ENCODE assay signal across 22 mouse cellular contexts in genomic region chr7:104290641-104291040, GRCm38 (mm10). TPM values are rescaled to one million over a fixed set of nuclear protein-coding genes. Genes with fewer than 3 reads are reported as not detected.
DNase-seq lines count a peak whose midpoint lies in the region; ATAC-seq and TF ChIP-seq lines count a peak whose summit lies in the region.
"Had no signal": no experiment of that assay in that cellular context is flagged by ENCODE, and none has a peak within 500 bp of the region (broad histone marks: within the 10 kb centered on the region; RNA-seq: fewer than 3 reads in every experiment).

No protein-coding gene starts in this region.

- H3K27me3 ChIP-seq in forebrain, embryonic 10.5 days (ENCODE audit: poor library complexity, severe bottlenecking) = no peaks in the 10 kb centered on the region
- no peaks in the 10 kb centered on the region for H3K27me3 ChIP-seq in kidney, embryonic 15.5 days
- H3K27me3 ChIP-seq: CH12.LX; embryonic facial prominence, embryonic 12.5 days; forebrain, embryonic 12.5 days had no signal

- H3K4me1 ChIP-seq in bone marrow, adult 2 months (ENCODE audit: control insufficient read depth, insufficient read depth, low read length) = peaks cover 2% of the 10 kb centered on the region
- no peaks in the 10 kb centered on the region for H3K4me1 ChIP-seq in forebrain, embryonic 10.5 days
- no peaks in the 10 kb centered on the region for H3K4me1 ChIP-seq in kidney, embryonic 15.5 days
- H3K4me1 ChIP-seq: embryonic facial prominence, embryonic 12.5 days; forebrain, embryonic 12.5 days; hindbrain, embryonic 10.5 days had no signal

- TF ChIP-seq CTCF in bone marrow, adult 2 months (IDR thresholded peaks at IDR 0.05; ENCODE audit: control insufficient read depth, insufficient read depth, low read length) = no peak

- peak; percentile 80 for DNase-seq in CD4-positive helper T cell, adult 2 months (ENCODE audit: low read depth, low spot score)
- DNase-seq in CD4-positive, CD25-positive, alpha-beta regulatory T cell, adult 2 months (ENCODE audit: low read depth, low spot score) = peak; percentile 71
- peak; percentile 18 to 19 for DNase-seq in natural killer cell, adult 2 months (ENCODE audit: low spot score in 2 of 2)
- DNase-seq in forebrain, embryonic 10.5 days (ENCODE audit: extremely low spot score, low spot score) = no peak
- no peak for DNase-seq in left cerebral cortex, postnatal 10 days (ENCODE audit: extremely low spot score in 1 of 2, low spot score in 2 of 2)
- no peak for DNase-seq in right cerebral cortex, adult 18-20 months
- DNase-seq: adrenal gland, postnatal 10 days; cerebellum, adult 11-12 months; cerebellum, adult 9-10 months; cerebellum, postnatal 25 days; gastrocnemius, postnatal 14 days; heart, adult 2 months had no signal

- H3K9ac ChIP-seq in kidney, embryonic 15.5 days = no peak overlapping the region
- H3K9ac ChIP-seq: embryonic facial prominence, embryonic 12.5 days; forebrain, embryonic 12.5 days; hindbrain, embryonic 14.5 days had no signal

- H3K27ac ChIP-seq in bone marrow, adult 2 months (ENCODE audit: control insufficient read depth, insufficient read depth, low read depth, low read length, poor library complexity) = peak overlapping the region; percentile 83
- no peak overlapping the region for H3K27ac ChIP-seq in forebrain, embryonic 10.5 days
- H3K27ac ChIP-seq in kidney, embryonic 15.5 days = no peak overlapping the region
- H3K27ac ChIP-seq: embryonic facial prominence, embryonic 12.5 days; forebrain, embryonic 12.5 days; heart, adult 2 months; hindbrain, embryonic 10.5 days; hindbrain, embryonic 14.5 days had no signal

- H3K9me3 ChIP-seq in forebrain, embryonic 10.5 days = no peaks in the 10 kb centered on the region
- H3K9me3 ChIP-seq in kidney, embryonic 15.5 days (replicated peaks) = no peaks in the 10 kb centered on the region
- H3K9me3 ChIP-seq: embryonic facial prominence, embryonic 12.5 days; forebrain, embryonic 12.5 days; hindbrain, embryonic 10.5 days had no signal

- no peaks in the 10 kb centered on the region for H3K36me3 ChIP-seq in forebrain, embryonic 10.5 days (replicated peaks)
- H3K36me3 ChIP-seq in kidney, embryonic 15.5 days = no peaks in the 10 kb centered on the region
- H3K36me3 ChIP-seq: embryonic facial prominence, embryonic 12.5 days; forebrain, embryonic 12.5 days; hindbrain, embryonic 10.5 days had no signal

- intact Hi-C loops in left cerebral cortex, postnatal 10 days (cut with DNase I) = no loop called here

- H3K4me2 ChIP-seq in kidney, embryonic 15.5 days = no peak overlapping the region
- H3K4me2 ChIP-seq: embryonic facial prominence, embryonic 12.5 days; forebrain, embryonic 12.5 days; heart, embryonic 11.5 days; hindbrain, embryonic 14.5 days had no signal

- no peak for ATAC-seq in kidney, embryonic 15.5 days (replicated peaks; ENCODE audit: low FRiP score)
- ATAC-seq: forebrain, embryonic 16.5 days had no signal

- 76% methylated on average over 1 of the region's 1 CpGs for WGBS in bone marrow, adult 2 months
- WGBS in forebrain, embryonic 10.5 days = 90% methylated on average over 1 of the region's 1 CpGs
- WGBS in kidney, embryonic 15.5 days = 85% methylated on average over 1 of the region's 1 CpGs

- H3K4me3 ChIP-seq in bone marrow, adult 2 months (replicated peaks; ENCODE audit: control insufficient read depth, low read depth, low read length) = no peak overlapping the region
- no peak overlapping the region for H3K4me3 ChIP-seq in forebrain, embryonic 10.5 days
- H3K4me3 ChIP-seq in kidney, embryonic 15.5 days (replicated peaks) = no peak overlapping the region
- H3K4me3 ChIP-seq: embryonic facial prominence, embryonic 12.5 days; forebrain, embryonic 12.5 days; heart, adult 2 months; hindbrain, embryonic 10.5 days had no signal

- no peak for TF ChIP-seq POLR2A in bone marrow, adult 2 months (IDR thresholded peaks at IDR 0.05; ENCODE audit: borderline replicate concordance, control insufficient read depth, low read depth, low read length)

RNA-seq across cellular contexts. Expression of gene Trim5, which starts 2.7 kb away (rescaled TPM):
- polyA plus RNA-seq in bone marrow, adult 2 months (2011; ENCODE audit: insufficient read depth, insufficient read length, low replicate concordance, missing spikeins) = 2.1 and 5.3 TPM in 2 replicates
- 0.05 and 0.16 TPM in 2 replicates for polyA plus RNA-seq in forebrain, embryonic 10.5 days (2016; fragmentation: Nextera tagmentation; extraction: Ambion mirVana)
- under 1 TPM; 0.43 to 0.49 TPM for total RNA-seq in left cerebral cortex, postnatal 10 days (2021)
- polyA plus RNA-seq in kidney, embryonic 15.5 days (2015; fragmentation: Nextera tagmentation; extraction: Ambion mirVana) = 0.30 and 0.38 TPM in 2 replicates

RNA-seq across cellular contexts. Expression of gene Trim12a, which starts 24.6 kb away (rescaled TPM):
- polyA plus RNA-seq in bone marrow, adult 2 months (2011; ENCODE audit: insufficient read depth, insufficient read length, low replicate concordance, missing spikeins) = 57.3 and 112 TPM in 2 replicates
- 1.1 and 1.2 TPM in 2 replicates for polyA plus RNA-seq in forebrain, embryonic 10.5 days (2016; fragmentation: Nextera tagmentation; extraction: Ambion mirVana)
- 1 to 10 TPM; 1.3 to 2.1 TPM for total RNA-seq in left cerebral cortex, postnatal 10 days (2021)
- polyA plus RNA-seq in kidney, embryonic 15.5 days (2015; fragmentation: Nextera tagmentation; extraction: Ambion mirVana) = 7.1 and 7.5 TPM in 2 replicates

RNA-seq across cellular contexts. Expression of gene Trim34b, which starts 38.6 kb away (rescaled TPM):
- polyA plus RNA-seq in bone marrow, adult 2 months (2011; ENCODE audit: insufficient read depth, insufficient read length, low replicate concordance, missing spikeins) = not detected in 2 replicates
- polyA plus RNA-seq in forebrain, embryonic 10.5 days (2016; fragmentation: Nextera tagmentation; extraction: Ambion mirVana) = not detected in 2 replicates
- not detected for total RNA-seq in left cerebral cortex, postnatal 10 days (2021)
- 0.09 TPM in 1 of 2 replicates, not detected in the other for polyA plus RNA-seq in kidney, embryonic 15.5 days (2015; fragmentation: Nextera tagmentation; extraction: Ambion mirVana)
- total RNA-seq: CH12.LX; gastrocnemius, adult 18-20 months had no signal
- polyA plus RNA-seq: forebrain, embryonic 12.5 days; forebrain, embryonic 16.5 days; hindbrain, embryonic 10.5 days; hindbrain, embryonic 14.5 days had no signal

RNA-seq across cellular contexts. Expression of gene Trim34a, which starts 46.4 kb away (rescaled TPM):
- polyA plus RNA-seq in bone marrow, adult 2 months (2011; ENCODE audit: insufficient read depth, insufficient read length, low replicate concordance, missing spikeins) = 10.6 and 18.7 TPM in 2 replicates
- 0.34 and 0.48 TPM in 2 replicates for polyA plus RNA-seq in forebrain, embryonic 10.5 days (2016; fragmentation: Nextera tagmentation; extraction: Ambion mirVana)
- total RNA-seq in left cerebral cortex, postnatal 10 days (2021) = under 1 TPM; 0.88 to 0.99 TPM
- polyA plus RNA-seq in kidney, embryonic 15.5 days (2015; fragmentation: Nextera tagmentation; extraction: Ambion mirVana) = 2.0 and 2.1 TPM in 2 replicates

Comparison
In these comparisons a context has a peak if more than half of its experiments do, and no peak if none do; other contexts are left out.
1. DNase-seq: peak in CD4-positive helper T cell, adult 2 months (single experiment), CD4-positive, CD25-positive, alpha-beta regulatory T cell, adult 2 months (single experiment) and natural killer cell, adult 2 months (2 of 2); none in forebrain, embryonic 10.5 days (single experiment), left cerebral cortex, postnatal 10 days (0 of 2) and right cerebral cortex, adult 18-20 months (single experiment).